Mouse (Mus musculus) MEL (cell line): ENCODE measurements at regions not wholly inside any gene's neighbourhood (a gene's known extent, or its start where the extent isn't known, plus 50 kb on each side); places are given as distances from the start of the nearest gene placed in this dataset.

Experiments used
- DNase-seq: peaks from one replicate; pipeline ENCODE4 v3.0.0; 2011; ENCODE audit warnings: low read depth, low spot score
- H3K27ac ChIP-seq: 2 replicates; pipeline ENCODE4 v1.5.1; 2012; ENCODE audit warnings: low read depth, mild to moderate bottlenecking, control low read depth, low read length, moderate library complexity; ENCODE audit not compliant: control insufficient read depth
- H3K27me3 ChIP-seq, 2 experiments: fragments of 150-350 bp in 1 of 2; sonication (generic) in 1 of 2; 2 replicates each; pipeline ENCODE4 v1.6.1; 2012; ENCODE audit warnings: low read length in 2 of 2, mild to moderate bottlenecking in 2 of 2, improper control_type of control experiment in 1 of 2, moderate library complexity in 1 of 2; ENCODE audit not compliant: insufficient read depth in 2 of 2, control insufficient read depth in 1 of 2
- H3K36me3 ChIP-seq, 2 experiments: 2 replicates each; pipeline ENCODE4 v1.6.1; 2012 to 2014; ENCODE audit warnings: low read length in 2 of 2, improper control_type of control experiment in 1 of 2, inconsistent platforms in 1 of 2, mild to moderate bottlenecking in 1 of 2; ENCODE audit not compliant: insufficient read depth in 2 of 2, control insufficient read depth in 1 of 2
- H3K4me1 ChIP-seq, 2 experiments: fragments of 150-350 bp in 1 of 2; sonication (generic) in 1 of 2; 2 replicates each; pipeline ENCODE4 v1.6.1; 2012; ENCODE audit warnings: low read length in 2 of 2, improper control_type of control experiment in 1 of 2, mild to moderate bottlenecking in 1 of 2; ENCODE audit not compliant: insufficient read depth in 2 of 2, control insufficient read depth in 1 of 2
- H3K4me3 ChIP-seq, 2 experiments: fragments of 150-350 bp in 1 of 2; sonication (generic) in 1 of 2; 2 replicates each; pipeline ENCODE4 v1.5.1; 2012; ENCODE audit warnings: low read depth in 2 of 2, low read length in 2 of 2, mild to moderate bottlenecking in 2 of 2, moderate library complexity in 2 of 2, control low read depth in 1 of 2, improper control_type of control experiment in 1 of 2; ENCODE audit not compliant: control insufficient read depth in 1 of 2, insufficient read depth in 1 of 2
- H3K79me2 ChIP-seq: 2 replicates; pipeline ENCODE4 v1.6.1; 2012; ENCODE audit warnings: mild to moderate bottlenecking, low read length, moderate library complexity; ENCODE audit not compliant: control insufficient read depth, poor library complexity, insufficient read depth
- H3K9ac ChIP-seq: 2 replicates; pipeline ENCODE4 v1.6.1; 2012; ENCODE audit warnings: low read depth, mild to moderate bottlenecking, control low read depth, low read length, moderate library complexity; ENCODE audit not compliant: control insufficient read depth, poor library complexity, severe bottlenecking
- H3K9me3 ChIP-seq: fragments of 150-350 bp; sonication (generic); replicated peaks from 2 replicates; pipeline ENCODE4 v1.6.1; 2012; ENCODE audit warnings: mild to moderate bottlenecking, low read length, improper control_type of control experiment, moderate library complexity; ENCODE audit not compliant: insufficient read depth
- BHLHE40 ChIP-seq: IDR thresholded peaks from 2 replicates; pipeline ENCODE4 v1.6.1; 2012; ENCODE audit warnings: low read depth, mild to moderate bottlenecking, inconsistent platforms, low read length, improper control_type of control experiment, borderline replicate concordance
- CHD2 ChIP-seq: IDR thresholded peaks from 2 replicates; pipeline ENCODE4 v1.6.1; 2011; ENCODE audit warnings: low read length, improper control_type of control experiment
- CTCF ChIP-seq, 3 experiments: IDR thresholded peaks in 2 of 3; conservative IDR thresholded peaks in 1 of 3; 2 replicates each; pipeline ENCODE4 v1.5.1; 2011 to 2012; ENCODE audit warnings: low read length in 3 of 3, low read depth in 2 of 3, mild to moderate bottlenecking in 2 of 3, improper control_type of control experiment in 1 of 3, inconsistent platforms in 1 of 3, mixed read lengths in 1 of 3, moderate library complexity in 1 of 3; ENCODE audit not compliant: control insufficient read depth in 1 of 3, insufficient read depth in 1 of 3, poor library complexity in 1 of 3, severe bottlenecking in 1 of 3
- E2F4 ChIP-seq: IDR thresholded peaks from 2 replicates; pipeline ENCODE4 v1.6.1; 2011; ENCODE audit warnings: low read depth, low read length, improper control_type of control experiment, borderline replicate concordance
- ELF1 ChIP-seq: IDR thresholded peaks from 2 replicates; pipeline ENCODE4 v1.6.1; 2014; ENCODE audit warnings: low read depth, mild to moderate bottlenecking, inconsistent platforms, low read length, improper control_type of control experiment, moderate library complexity
- EP300 ChIP-seq, 2 experiments: IDR thresholded peaks; 2 replicates each; pipeline ENCODE4 v1.6.1; 2011; ENCODE audit warnings: improper control_type of control experiment in 2 of 2, low read length in 2 of 2, low read depth in 1 of 2, mild to moderate bottlenecking in 1 of 2
- GATA1 ChIP-seq: IDR thresholded peaks from 2 replicates; pipeline ENCODE4 v1.6.1; 2011; ENCODE audit warnings: low read depth, low read length, improper control_type of control experiment
- HCFC1 ChIP-seq: IDR thresholded peaks from 2 replicates; pipeline ENCODE4 v1.6.1; 2012; ENCODE audit warnings: low read depth, mild to moderate bottlenecking, inconsistent platforms, low read length, improper control_type of control experiment, moderate library complexity
- MAFK ChIP-seq: IDR thresholded peaks from 2 replicates; pipeline ENCODE4 v1.6.1; 2011; ENCODE audit warnings: low read depth, mild to moderate bottlenecking, low read length, improper control_type of control experiment, borderline replicate concordance
- MAX ChIP-seq: IDR thresholded peaks from 2 replicates; pipeline ENCODE4 v1.6.1; 2011; ENCODE audit warnings: low read length, improper control_type of control experiment
- MAZ ChIP-seq: IDR thresholded peaks from 2 replicates; pipeline ENCODE4 v1.6.1; 2012; ENCODE audit warnings: low read depth, mild to moderate bottlenecking, inconsistent platforms, low read length, improper control_type of control experiment
- MEF2A ChIP-seq: IDR thresholded peaks from 2 replicates; pipeline ENCODE4 v1.6.1; 2014; ENCODE audit warnings: low read depth, mild to moderate bottlenecking, inconsistent platforms, low read length, improper control_type of control experiment; ENCODE audit not compliant: poor library complexity, insufficient replicate concordance, severe bottlenecking; ENCODE audit errors: extremely low read depth
- MXI1 ChIP-seq: IDR thresholded peaks from 2 replicates; pipeline ENCODE4 v1.6.1; 2011; ENCODE audit warnings: mild to moderate bottlenecking, low read depth, low read length, improper control_type of control experiment
- MYB ChIP-seq: IDR thresholded peaks from 2 replicates; pipeline ENCODE4 v1.6.1; 2011; ENCODE audit warnings: mild to moderate bottlenecking, low read depth, low read length, improper control_type of control experiment
- POLR2A ChIP-seq, 2 experiments: IDR thresholded peaks; 2 replicates each; pipeline ENCODE4 v1.6.1; 2011 to 2012; ENCODE audit warnings: low read length in 2 of 2, mild to moderate bottlenecking in 2 of 2, control low read depth in 1 of 2, improper control_type of control experiment in 1 of 2, low read depth in 1 of 2, moderate library complexity in 1 of 2; ENCODE audit not compliant: control insufficient read depth in 1 of 2, insufficient read depth in 1 of 2, poor library complexity in 1 of 2
- POLR2AphosphoS2 ChIP-seq: IDR thresholded peaks from 2 replicates; pipeline ENCODE4 v1.6.1; 2011; ENCODE audit warnings: low read length, improper control_type of control experiment
- RAD21 ChIP-seq: IDR thresholded peaks from 2 replicates; pipeline ENCODE4 v1.6.1; 2011; ENCODE audit warnings: mild to moderate bottlenecking, low read depth, low read length, improper control_type of control experiment
- SIN3A ChIP-seq: IDR thresholded peaks from 2 replicates; pipeline ENCODE4 v1.6.1; 2012; ENCODE audit warnings: low read length, improper control_type of control experiment, inconsistent platforms
- SMC3 ChIP-seq: IDR thresholded peaks from 2 replicates; pipeline ENCODE4 v1.6.1; 2011; ENCODE audit warnings: low read depth, low read length, improper control_type of control experiment
- TAL1 ChIP-seq: IDR thresholded peaks from 2 replicates; pipeline ENCODE4 v1.6.1; 2012; ENCODE audit warnings: mild to moderate bottlenecking, inconsistent platforms, low read length, moderate library complexity, mixed read lengths
- TBP ChIP-seq: IDR thresholded peaks from 2 replicates; pipeline ENCODE4 v1.8.0; 2011; ENCODE audit warnings: low read depth, low read length, improper control_type of control experiment
- TCF12 ChIP-seq: IDR thresholded peaks from 2 replicates; pipeline ENCODE4 v1.6.1; 2014; ENCODE audit warnings: low read depth, mild to moderate bottlenecking, inconsistent platforms, low read length, improper control_type of control experiment, moderate library complexity
- USF1 ChIP-seq: IDR thresholded peaks from 2 replicates; pipeline ENCODE4 v1.6.1; 2014; ENCODE audit warnings: low read depth, mild to moderate bottlenecking, inconsistent platforms, low read length, improper control_type of control experiment, moderate library complexity
- USF2 ChIP-seq, 2 experiments: IDR thresholded peaks; 2 replicates each; pipeline ENCODE4 v1.6.1; 2011 to 2012; ENCODE audit warnings: improper control_type of control experiment in 2 of 2, low read length in 2 of 2, borderline replicate concordance in 1 of 2, inconsistent platforms in 1 of 2, low read depth in 1 of 2, mild to moderate bottlenecking in 1 of 2; ENCODE audit not compliant: insufficient read depth in 1 of 2
- ZC3H11A ChIP-seq: IDR thresholded peaks from 2 replicates; pipeline ENCODE4 v1.6.1; 2012; ENCODE audit warnings: low read depth, mild to moderate bottlenecking, inconsistent platforms, low read length, improper control_type of control experiment
- ZNF384 ChIP-seq: IDR thresholded peaks from 2 replicates; pipeline ENCODE4 v1.6.1; 2012; ENCODE audit warnings: low read depth, mild to moderate bottlenecking, inconsistent platforms, low read length, improper control_type of control experiment

DNA sequence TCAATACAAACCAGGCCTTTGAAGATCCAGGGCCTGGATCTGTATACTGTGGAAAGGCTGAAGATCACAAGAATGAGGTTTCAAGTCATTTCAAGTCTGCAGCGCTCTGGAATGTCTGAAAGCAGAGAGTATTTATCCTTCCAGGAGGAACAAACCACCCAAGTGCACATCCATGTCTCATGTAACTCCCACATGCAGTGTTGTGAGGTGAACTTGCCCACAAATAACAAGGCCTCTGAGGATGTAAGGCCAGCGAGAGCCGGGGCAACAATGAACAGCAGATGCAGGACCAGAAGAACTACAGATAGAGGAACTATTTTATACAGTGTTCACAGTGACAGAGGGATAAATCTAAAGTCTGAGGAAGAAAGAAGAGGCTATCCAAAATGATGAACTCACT, 442.4 kb downstream of the Slc4a3 start:
- Histone ChIP-seq H3K4me3 (no peak overlapping the region), H3K79me2 (no peaks in the 10 kb centered on the region), H3K27ac (no peak overlapping the region), H3K9me3 (no peaks in the 10 kb centered on the region), H3K36me3 (no peaks in the 10 kb centered on the region), H3K9ac (no peak overlapping the region), H3K27me3 (no peaks in the 10 kb centered on the region), H3K4me1 (no peaks in the 10 kb centered on the region)
- TF ChIP-seq BHLHE40 (no peak), SIN3A (no peak), MAX (no peak), USF1 (no peak), MXI1 (no peak), USF2 (IDR thresholded peaks at IDR 0.05; ENCODE audit: borderline replicate concordance in 1 of 2, insufficient read depth in 1 of 2, low read depth in 1 of 2, low read length in 2 of 2) (no peak), ZNF384 (no peak), POLR2AphosphoS2 (no peak), ELF1 (no peak), ZC3H11A (no peak), SMC3 (no peak), CTCF (IDR thresholded peaks at IDR 0.05 in 2 of 3, conservative IDR thresholded peaks at IDR 0.05 in 1 of 3; ENCODE audit: control insufficient read depth in 1 of 3, insufficient read depth in 1 of 3, low read depth in 2 of 3, low read length in 3 of 3, poor library complexity in 1 of 3, severe bottlenecking in 1 of 3) (no peak), MEF2A (no peak)
- DNase-seq = no peak

DNA sequence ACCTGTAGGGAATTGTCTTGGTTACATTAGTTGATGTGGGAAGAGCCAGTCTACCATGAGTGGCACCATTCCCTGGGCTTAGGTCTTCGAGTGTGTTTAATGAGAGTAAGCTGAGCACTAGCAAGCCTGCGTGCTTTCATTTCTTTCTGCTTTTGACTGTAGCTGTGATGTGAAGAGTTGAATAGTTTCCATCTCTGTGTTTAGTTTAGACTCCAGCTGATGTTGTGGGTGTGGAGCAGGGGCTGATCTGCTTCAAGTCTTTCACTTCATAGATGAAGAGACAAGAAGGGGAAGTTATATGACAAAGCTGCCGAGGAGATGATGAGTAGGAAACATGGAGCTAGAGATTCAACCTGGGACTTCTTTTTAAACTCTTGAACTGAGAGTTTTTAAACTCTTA, 446.0 kb downstream of the Slc4a3 start:
- H3K79me2 ChIP-seq = no peaks in the 10 kb centered on the region
- no peaks in the 10 kb centered on the region for H3K4me1 ChIP-seq
- no peak for DNase-seq
- TF ChIP-seq SMC3 = no peak
- TF ChIP-seq MYB = no peak
- TF ChIP-seq TBP = no peak
- no peak for TF ChIP-seq GATA1
- no peak for TF ChIP-seq MEF2A
- no peak for TF ChIP-seq CHD2
- no peak for TF ChIP-seq MAFK
- no peak for TF ChIP-seq ZNF384
- TF ChIP-seq RAD21 = no peak
- no peak for TF ChIP-seq E2F4
- TF ChIP-seq HCFC1 = no peak
- no peak for TF ChIP-seq TAL1
- TF ChIP-seq BHLHE40 = no peak
- TF ChIP-seq TCF12 = no peak
- TF ChIP-seq EP300 (IDR thresholded peaks at IDR 0.05; ENCODE audit: low read depth in 1 of 2, low read length in 2 of 2) = no peak
- no peak for TF ChIP-seq POLR2A (IDR thresholded peaks at IDR 0.05; ENCODE audit: control insufficient read depth in 1 of 2, insufficient read depth in 1 of 2, low read depth in 1 of 2, low read length in 2 of 2, poor library complexity in 1 of 2)
- no peak for TF ChIP-seq MAZ
- TF ChIP-seq, all 39 proteins: peak for 0
- Histone ChIP-seq H3K27ac (no peak overlapping the region), H3K9ac (no peak overlapping the region), H3K36me3 (no peaks in the 10 kb centered on the region), H3K4me3 (no peak overlapping the region), H3K27me3 (no peaks in the 10 kb centered on the region), H3K9me3 (no peaks in the 10 kb centered on the region)
